Mouse (Mus musculus): ENCODE data around the gene Pex16.

DNA sequence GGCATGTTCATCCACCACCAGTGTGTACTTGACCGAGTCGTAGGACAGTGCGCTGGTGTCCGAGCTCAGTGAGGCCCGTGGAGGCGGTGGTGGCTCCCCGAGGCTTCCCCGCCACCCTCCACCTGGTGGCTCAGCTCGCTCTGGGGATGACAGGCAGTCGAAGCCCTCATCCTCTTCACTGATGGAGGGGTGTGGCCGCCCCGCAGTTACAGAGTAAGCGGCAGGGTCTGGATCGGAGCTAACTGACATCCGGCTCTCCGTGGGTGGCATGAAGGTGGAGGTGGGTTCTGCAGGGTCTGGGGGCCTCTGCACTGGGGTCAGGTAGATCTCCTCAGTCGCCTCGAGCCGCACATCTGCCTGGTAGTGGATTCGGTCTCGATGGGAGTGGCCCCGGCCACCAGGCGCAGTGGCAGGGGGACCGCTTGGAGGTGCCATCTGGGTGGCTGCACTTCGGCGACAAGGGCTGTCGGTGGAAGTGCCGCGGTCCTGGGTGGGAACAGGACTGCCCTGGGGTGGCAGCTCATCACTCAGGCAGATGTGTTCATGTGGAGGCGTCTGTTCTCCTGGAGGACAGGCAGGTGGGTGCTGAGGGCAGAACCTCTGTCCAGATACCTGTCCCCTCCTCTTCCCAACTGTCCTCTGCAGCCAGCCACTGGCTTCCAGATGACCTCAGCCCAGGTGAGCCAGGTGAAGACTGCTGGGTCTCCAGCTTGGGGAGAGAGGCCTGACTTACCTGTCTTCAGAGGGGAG lies 12.5 kb downstream of the Pex16 start:
- TF ChIP-seq POLR2A (IDR thresholded peaks at IDR 0.05; ENCODE audit: low read depth, low read length): no peak
- TF ChIP-seq CTCF (conservative IDR thresholded peaks at IDR 0.05; ENCODE audit: insufficient read depth, insufficient read length, low read depth, low read length): no peak

Data from kidney, adult 2 months (tissue).